Mouse (Mus musculus) gonadal fat pad, adult 2 months (tissue): ENCODE results near the gene Sirt7. TPM values are rescaled to one million over a fixed set of nuclear protein-coding genes. Genes with fewer than 3 reads are reported as not detected.

Experiments used
- DNase-seq: peaks from one replicate; pipeline ENCODE4 v3.0.0-alpha.2; 2012; ENCODE audit warnings: low read depth
- polyA plus RNA-seq: library from polyadenylated mRNA; depleted of rRNA; stranded (reverse); fragments of >200 nt; gene quantifications from 2 replicates; pipeline ENCODE4 v1.2.3, GENCODE M21; 2012

The Sirt7 gene
- polyA plus RNA-seq, 1 experiment, result 61.4 TPM

GRCm38 (mm10) chr11:120582268-120582981 lies 42.6 kb downstream of the Sirt7 start:
- DNase-seq, result no peak

GRCm38 (mm10) chr11:120581490-120582267 lies 43.4 kb downstream of the Sirt7 start, which contains the start of gene Arhgdia:
Gene Arhgdia (minus strand): TSS chr11:120581624.
- DNase-seq, result no peak

- DNase-seq, result no peak
Measured at GRCm38 (mm10) chr11:120580871-120581331, 44.1 kb downstream of the Sirt7 start.

GRCm38 (mm10) chr11:120580190-120580589 lies 44.9 kb downstream of the Sirt7 start:
- DNase-seq, result no peak

- DNase-seq, result no peak
Measured at GRCm38 (mm10) chr11:120579316-120580107, 45.5 kb downstream of the Sirt7 start.

GRCm38 (mm10) chr11:120578694-120579243 lies 46.3 kb downstream of the Sirt7 start:
- no peak for DNase-seq

GRCm38 (mm10) chr11:120578024-120578693 lies 46.9 kb downstream of the Sirt7 start:
- no peak for DNase-seq

- DNase-seq, result no peak
Measured at GRCm38 (mm10) chr11:120577211-120578023, 47.6 kb downstream of the Sirt7 start.

- DNase-seq, result no peak
Measured at GRCm38 (mm10) chr11:120576365-120576981, 48.6 kb downstream of the Sirt7 start.

GRCm38 (mm10) chr11:120575940-120576339 lies 49.1 kb downstream of the Sirt7 start:
- DNase-seq, result no peak

- DNase-seq, result no peak
Measured at GRCm38 (mm10) chr11:120575046-120575445, 50.0 kb downstream of the Sirt7 start.

- DNase-seq, result no peak
Measured at GRCm38 (mm10) chr11:120574278-120574600, 50.8 kb downstream of the Sirt7 start.

GRCm38 (mm10) chr11:120573585-120574277 lies 51.3 kb downstream of the Sirt7 start:
- DNase-seq, result no peak

GRCm38 (mm10) chr11:120572752-120573584 lies 52.1 kb downstream of the Sirt7 start, which contains the start of gene P4hb:
Gene P4hb (minus strand): TSS chr11:120573253.
- DNase-seq, result peak; percentile 93

- DNase-seq, result no peak
Measured at GRCm38 (mm10) chr11:120572417-120572751, 52.7 kb downstream of the Sirt7 start.

GRCm38 (mm10) chr11:120571754-120572416 lies 53.2 kb downstream of the Sirt7 start:
- no peak for DNase-seq

- DNase-seq, result peak; percentile 75
Measured at GRCm38 (mm10) chr11:120571122-120571521, 53.9 kb downstream of the Sirt7 start.
